In the genomic region with DNA sequence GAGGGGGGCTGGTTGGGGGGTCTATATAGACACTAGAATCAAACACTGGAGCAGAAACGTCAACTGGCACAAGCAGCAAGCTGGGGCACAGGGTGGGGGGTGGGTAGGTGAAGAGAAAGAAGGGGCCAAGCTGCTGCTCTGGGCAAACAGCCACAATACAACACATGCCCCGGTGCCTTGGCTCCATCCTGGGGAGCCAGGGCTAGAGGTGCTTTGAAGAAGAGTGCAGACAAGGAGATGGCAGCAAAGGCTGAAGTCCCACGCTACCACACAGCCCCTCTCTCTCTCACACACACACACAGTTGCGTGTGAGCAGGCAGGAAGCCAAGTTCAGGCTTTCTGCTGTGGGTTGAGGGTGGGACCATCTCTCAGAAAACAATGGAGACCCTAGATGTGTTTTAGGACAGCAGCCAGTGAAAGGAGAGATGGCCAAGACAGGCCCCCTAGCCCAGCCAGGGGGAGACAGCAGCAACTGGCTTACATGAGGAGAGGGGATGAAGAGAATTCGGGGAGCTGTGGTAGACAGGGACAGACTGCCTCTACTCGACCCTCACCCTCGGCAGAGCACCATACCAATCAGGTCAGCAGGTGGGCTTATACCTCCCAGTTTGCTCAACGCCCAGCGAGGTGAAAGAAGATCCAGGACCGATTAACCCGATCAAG, we compare ENCODE assay signal across 11 mouse cellular contexts. TPM values are rescaled to one million over a fixed set of nuclear protein-coding genes. Genes with fewer than 3 reads are reported as not detected.
DNase-seq lines count a peak whose midpoint lies in the region; ATAC-seq lines count a peak whose summit lies in the region.
"Had no signal": no experiment of that assay in that cellular context is flagged by ENCODE, and none has a peak within 500 bp of the region (broad histone marks: within the 10 kb centered on the region; RNA-seq: fewer than 3 reads in every experiment).

No protein-coding gene starts in this region.

- H3K4me2 ChIP-seq in heart, embryonic 12.5 days = no peak overlapping the region
- H3K4me2 ChIP-seq in neural tube, embryonic 13.5 days = no peak overlapping the region
- no peak overlapping the region for H3K4me2 ChIP-seq in forebrain, embryonic 16.5 days (ENCODE audit: low read length)
- no peak overlapping the region for H3K4me2 ChIP-seq in stomach, embryonic 15.5 days
- H3K4me2 ChIP-seq: liver, embryonic 13.5 days; neural tube, embryonic 12.5 days had no signal

- H3K27me3 ChIP-seq in heart, embryonic 12.5 days (replicated peaks) = 0 out of 2 replicates have a peak, but pooled peaks cover under 1% of the 10 kb centered on the region
- H3K27me3 ChIP-seq in neural tube, embryonic 13.5 days = no peaks in the 10 kb centered on the region
- no peaks in the 10 kb centered on the region for H3K27me3 ChIP-seq in forebrain, embryonic 16.5 days (replicated peaks; ENCODE audit: control insufficient read depth, insufficient read depth, low read length)
- no peaks in the 10 kb centered on the region for H3K27me3 ChIP-seq in stomach, embryonic 15.5 days (replicated peaks)
- H3K27me3 ChIP-seq: liver, embryonic 13.5 days; neural tube, embryonic 12.5 days had no signal

- no peak for ATAC-seq in heart, embryonic 12.5 days (ENCODE audit: insufficient number of reproducible peaks, low FRiP score)
- ATAC-seq in neural tube, embryonic 13.5 days (ENCODE audit: low read depth) = peak; percentile 44
- peak; percentile 62 for ATAC-seq in forebrain, embryonic 16.5 days
- no peak for ATAC-seq in stomach, embryonic 15.5 days (ENCODE audit: insufficient read depth, low FRiP score, low read depth)

- H3K4me1 ChIP-seq in heart, embryonic 12.5 days (replicated peaks) = peaks cover 13% of the 10 kb centered on the region
- H3K4me1 ChIP-seq in neural tube, embryonic 13.5 days (replicated peaks) = peaks cover 35% of the 10 kb centered on the region
- H3K4me1 ChIP-seq in forebrain, embryonic 16.5 days (replicated peaks; ENCODE audit: control insufficient read depth, insufficient read depth, low read length) = peaks cover 19% of the 10 kb centered on the region
- peaks cover 9% of the 10 kb centered on the region; the same call in 1 of the 2 replicates for H3K4me1 ChIP-seq in stomach, embryonic 15.5 days
- H3K4me1 ChIP-seq: neural tube, embryonic 12.5 days had no signal

- WGBS in heart, embryonic 12.5 days = 71% methylated on average over 11 of the region's 11 CpGs
- WGBS in neural tube, embryonic 13.5 days = 74% methylated on average over 11 of the region's 11 CpGs
- WGBS in forebrain, embryonic 16.5 days = 52% methylated on average over 11 of the region's 11 CpGs
- 65% methylated on average over 11 of the region's 11 CpGs for WGBS in stomach, embryonic 15.5 days

- peak; percentile 11 to 39 for DNase-seq in heart, postnatal 10 days
- DNase-seq in neural tube, embryonic 10.5 days (ENCODE audit: extremely low spot score, low spot score) = no peak
- no peak for DNase-seq in urinary bladder, adult 18-20 months (ENCODE audit: low spot score in 2 of 2)
- DNase-seq in gastrocnemius, adult 18-20 months (ENCODE audit: low spot score) = no peak
- DNase-seq: liver, embryonic 13.5 days had no signal

- H3K36me3 ChIP-seq in heart, embryonic 12.5 days = peaks cover 94% of the 10 kb centered on the region
- H3K36me3 ChIP-seq in neural tube, embryonic 13.5 days = peaks cover 68% of the 10 kb centered on the region
- peaks cover 21% of the 10 kb centered on the region for H3K36me3 ChIP-seq in forebrain, embryonic 16.5 days (ENCODE audit: control insufficient read depth, insufficient read depth)
- H3K36me3 ChIP-seq in stomach, embryonic 15.5 days = peaks cover 60% of the 10 kb centered on the region

- intact Hi-C loops in heart, postnatal 10 days (cut with DNase I) = loop anchor here (1.0 to 5.0 kb wide), 2 partner anchors 30 to 105 kb away; no protein-coding TSS in a partner anchor

- H3K27ac ChIP-seq in heart, embryonic 12.5 days (ENCODE audit: poor library complexity, severe bottlenecking) = no peak overlapping the region
- H3K27ac ChIP-seq in neural tube, embryonic 13.5 days (replicated peaks) = peak overlapping the region; percentile 62
- peak overlapping the region; percentile 69 for H3K27ac ChIP-seq in forebrain, embryonic 16.5 days (ENCODE audit: low read length)
- H3K27ac ChIP-seq in stomach, embryonic 15.5 days = peak overlapping the region; percentile 12; the same call in 1 of the 2 replicates
- H3K27ac ChIP-seq: liver, embryonic 13.5 days; neural tube, embryonic 12.5 days had no signal

- no peak overlapping the region for H3K4me3 ChIP-seq in heart, embryonic 12.5 days
- H3K4me3 ChIP-seq in neural tube, embryonic 13.5 days = no peak overlapping the region
- H3K4me3 ChIP-seq in forebrain, embryonic 16.5 days (replicated peaks; ENCODE audit: low read length) = no peak overlapping the region
- H3K4me3 ChIP-seq in stomach, embryonic 15.5 days (replicated peaks) = no peak overlapping the region
- H3K4me3 ChIP-seq: liver, embryonic 13.5 days; neural tube, embryonic 12.5 days had no signal

- H3K9me3 ChIP-seq in heart, embryonic 12.5 days (replicated peaks) = no peaks in the 10 kb centered on the region
- no peaks in the 10 kb centered on the region for H3K9me3 ChIP-seq in neural tube, embryonic 13.5 days
- H3K9me3 ChIP-seq in forebrain, embryonic 16.5 days (ENCODE audit: control insufficient read depth, low read length) = no peaks in the 10 kb centered on the region
- H3K9me3 ChIP-seq in stomach, embryonic 15.5 days = no peaks in the 10 kb centered on the region
- H3K9me3 ChIP-seq: G1E; liver, embryonic 13.5 days; neural tube, embryonic 12.5 days had no signal

- no peak overlapping the region for H3K9ac ChIP-seq in heart, embryonic 12.5 days
- H3K9ac ChIP-seq in neural tube, embryonic 13.5 days = 0 out of 2 replicates have a peak overlapping the region, but pooled peaks have one; percentile 26
- no peak overlapping the region for H3K9ac ChIP-seq in forebrain, embryonic 16.5 days (replicated peaks; ENCODE audit: low read depth, low read length)
- H3K9ac ChIP-seq in stomach, embryonic 15.5 days = no peak overlapping the region
- H3K9ac ChIP-seq: liver, embryonic 13.5 days; neural tube, embryonic 12.5 days had no signal

RNA-seq across cellular contexts. Expression of a gene that starts 16.7 kb away (rescaled TPM):
- 100 to 1,000 TPM in 1 of 2 experiments, 10 to 100 TPM in 1; 95.1 to 108 TPM for total RNA-seq in heart, postnatal 10 days (2021)
- 35.3 and 38.7 TPM in 2 replicates for polyA plus RNA-seq in heart, embryonic 12.5 days (2016; fragmentation: Nextera tagmentation; extraction: Ambion mirVana)
- 10.5 and 15.9 TPM in 2 replicates for polyA plus RNA-seq in neural tube, embryonic 13.5 days (2015; fragmentation: Nextera tagmentation; extraction: Ambion mirVana)
- polyA plus RNA-seq in forebrain, embryonic 16.5 days (2015; fragmentation: Nextera tagmentation; extraction: Ambion mirVana) = 6.9 and 7.7 TPM in 2 replicates
- polyA plus RNA-seq in stomach, embryonic 15.5 days (2015; fragmentation: Nextera tagmentation; extraction: Ambion mirVana) = 34.6 and 34.7 TPM in 2 replicates
- total RNA-seq in gastrocnemius, adult 18-20 months (2021) = 10 to 100 TPM; 31.3 to 31.6 TPM

RNA-seq across cellular contexts. Expression of a gene that starts 19.1 kb away (rescaled TPM):
- total RNA-seq in heart, postnatal 10 days (2021) = 10 to 100 TPM; 19.1 to 22.2 TPM
- 19.8 and 20.9 TPM in 2 replicates for polyA plus RNA-seq in heart, embryonic 12.5 days (2016; fragmentation: Nextera tagmentation; extraction: Ambion mirVana)
- polyA plus RNA-seq in neural tube, embryonic 13.5 days (2015; fragmentation: Nextera tagmentation; extraction: Ambion mirVana) = 54.1 and 55.9 TPM in 2 replicates
- 48.2 and 56.4 TPM in 2 replicates for polyA plus RNA-seq in forebrain, embryonic 16.5 days (2015; fragmentation: Nextera tagmentation; extraction: Ambion mirVana)
- polyA plus RNA-seq in stomach, embryonic 15.5 days (2015; fragmentation: Nextera tagmentation; extraction: Ambion mirVana) = 25.0 and 25.2 TPM in 2 replicates
- 1 to 10 TPM; 4.9 to 7.7 TPM for total RNA-seq in gastrocnemius, adult 18-20 months (2021)

RNA-seq across cellular contexts. Expression of a gene that starts 27.3 kb away (rescaled TPM):
- total RNA-seq in heart, postnatal 10 days (2021) = 10 to 100 TPM; 24.8 to 30.5 TPM
- 1.7 and 2.5 TPM in 2 replicates for polyA plus RNA-seq in heart, embryonic 12.5 days (2016; fragmentation: Nextera tagmentation; extraction: Ambion mirVana)
- 0.36 and 1.2 TPM in 2 replicates for polyA plus RNA-seq in neural tube, embryonic 13.5 days (2015; fragmentation: Nextera tagmentation; extraction: Ambion mirVana)
- 2.2 and 2.4 TPM in 2 replicates for polyA plus RNA-seq in forebrain, embryonic 16.5 days (2015; fragmentation: Nextera tagmentation; extraction: Ambion mirVana)
- polyA plus RNA-seq in stomach, embryonic 15.5 days (2015; fragmentation: Nextera tagmentation; extraction: Ambion mirVana) = 13.2 and 18.2 TPM in 2 replicates
- total RNA-seq in gastrocnemius, adult 18-20 months (2021) = 10 to 100 TPM; 32.2 to 50.3 TPM

RNA-seq across cellular contexts. Expression of a gene that starts 33.4 kb away (rescaled TPM):
- under 1 TPM in 1 of 2 experiments, not detected in 1; 0.20 TPM for total RNA-seq in heart, postnatal 10 days (2021)
- polyA plus RNA-seq in heart, embryonic 12.5 days (2016; fragmentation: Nextera tagmentation; extraction: Ambion mirVana) = 0.87 and 1.2 TPM in 2 replicates
- 0.11 TPM in 1 of 2 replicates, not detected in the other for polyA plus RNA-seq in neural tube, embryonic 13.5 days (2015; fragmentation: Nextera tagmentation; extraction: Ambion mirVana)
- polyA plus RNA-seq in forebrain, embryonic 16.5 days (2015; fragmentation: Nextera tagmentation; extraction: Ambion mirVana) = not detected in 2 replicates
- 5.9 and 6.2 TPM in 2 replicates for polyA plus RNA-seq in stomach, embryonic 15.5 days (2015; fragmentation: Nextera tagmentation; extraction: Ambion mirVana)
- under 1 TPM in 1 of 2 experiments, not detected in 1; 0.09 TPM for total RNA-seq in gastrocnemius, adult 18-20 months (2021)

RNA-seq across cellular contexts. Expression of a gene that starts 43.3 kb away (rescaled TPM):
- total RNA-seq in heart, postnatal 10 days (2021) = 100 to 1,000 TPM; 149 to 154 TPM
- polyA plus RNA-seq in heart, embryonic 12.5 days (2016; fragmentation: Nextera tagmentation; extraction: Ambion mirVana) = 79.9 and 80.2 TPM in 2 replicates
- polyA plus RNA-seq in neural tube, embryonic 13.5 days (2015; fragmentation: Nextera tagmentation; extraction: Ambion mirVana) = 81.2 and 90.3 TPM in 2 replicates
- 109 and 117 TPM in 2 replicates for polyA plus RNA-seq in forebrain, embryonic 16.5 days (2015; fragmentation: Nextera tagmentation; extraction: Ambion mirVana)
- polyA plus RNA-seq in stomach, embryonic 15.5 days (2015; fragmentation: Nextera tagmentation; extraction: Ambion mirVana) = 107 and 116 TPM in 2 replicates
- total RNA-seq in gastrocnemius, adult 18-20 months (2021) = 100 to 1,000 TPM; 224 to 227 TPM

Comparison
In these comparisons a context has a peak if more than half of its experiments do, and no peak if none do; other contexts are left out.
1. DNase-seq: peak in heart, postnatal 10 days (2 of 2); none in neural tube, embryonic 10.5 days (single experiment), urinary bladder, adult 18-20 months (0 of 2) and gastrocnemius, adult 18-20 months (single experiment).
2. ATAC-seq: peak in neural tube, embryonic 13.5 days (single experiment) and forebrain, embryonic 16.5 days (single experiment); none in heart, embryonic 12.5 days (single experiment) and stomach, embryonic 15.5 days (single experiment).